Mouse (Mus musculus) megakaryocyte, embryonic 14.5 days (primary cell): Measurements from ENCODE around the gene Gm49711. TPM values are rescaled to one million over a fixed set of nuclear protein-coding genes. Genes with fewer than 3 reads are reported as not detected.
A peak's percentile ranks its signal among the peaks of the same experiment; 100 is the strongest.

Source experiments
- H3K27me3 ChIP-seq: replicated peaks from 2 replicates; pipeline ENCODE3; 2012; ENCODE audit warnings: inconsistent platforms
- H3K36me3 ChIP-seq: replicated peaks from 2 replicates; pipeline ENCODE3; 2012; ENCODE audit warnings: low read length, inconsistent platforms, mixed read lengths
- H3K4me1 ChIP-seq: 2 replicates; pipeline ENCODE4 v1.6.1; 2012; ENCODE audit warnings: inconsistent platforms
- H3K4me3 ChIP-seq: replicated peaks from 2 replicates; pipeline ENCODE3; 2012; ENCODE audit warnings: moderate library complexity, mild to moderate bottlenecking, inconsistent platforms
- H3K9me3 ChIP-seq: 2 replicates; pipeline ENCODE4 v1.6.1; 2012; ENCODE audit warnings: inconsistent platforms
- FLI1 ChIP-seq: IDR thresholded peaks from 2 replicates; pipeline ENCODE4 v1.6.1; 2012; ENCODE audit warnings: low read length, inconsistent platforms, mixed read lengths
- GATA1 ChIP-seq: IDR thresholded peaks from 3 replicates; pipeline ENCODE4 v1.6.1; 2012; ENCODE audit warnings: mixed read lengths, low read length, inconsistent platforms, borderline replicate concordance
- polyA plus RNA-seq: library from polyadenylated mRNA; stranded (reverse); fragments of >175 nt; gene quantifications from 2 replicates; pipeline ENCODE4 v1.2.3, GENCODE M21; 2012; ENCODE audit warnings: low replicate concordance; ENCODE audit not compliant: insufficient read depth

Gm49711 gene
- polyA plus RNA-seq, 1 experiment, result not detected

DNA sequence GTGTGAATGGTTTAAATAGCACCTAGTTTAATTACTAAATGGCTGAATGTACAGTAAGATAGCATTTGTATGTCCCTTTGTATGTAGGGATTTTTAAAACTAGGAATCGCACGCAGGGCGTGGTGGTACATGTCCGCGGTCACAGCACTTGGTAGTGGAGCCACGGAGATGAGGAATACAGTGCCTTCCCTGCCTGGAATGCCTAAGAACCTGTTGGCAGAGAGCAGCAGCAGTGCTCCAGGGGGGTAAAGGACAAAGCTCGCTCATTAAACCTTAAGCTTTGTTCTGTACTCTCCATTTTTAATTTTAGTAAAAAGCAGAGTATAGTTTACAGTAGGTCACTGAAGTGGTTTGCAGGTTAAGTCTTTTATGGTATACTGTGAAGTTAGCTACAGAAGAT lies 3.5 kb downstream of the Gm49711 start:
- peaks cover 36% of the 10 kb centered on the region for H3K4me1 ChIP-seq
- no peaks in the 10 kb centered on the region for H3K27me3 ChIP-seq
- no peak for TF ChIP-seq FLI1
- TF ChIP-seq GATA1, result no peak
- peaks cover 65% of the 10 kb centered on the region for H3K36me3 ChIP-seq
- H3K9me3 ChIP-seq, result no peaks in the 10 kb centered on the region
- no peak overlapping the region for H3K4me3 ChIP-seq

- Histone ChIP-seq H3K4me3 (no peak overlapping the region), H3K27me3 (no peaks in the 10 kb centered on the region), H3K36me3 (peaks cover 76% of the 10 kb centered on the region), H3K4me1 (peaks cover 25% of the 10 kb centered on the region), H3K9me3 (no peaks in the 10 kb centered on the region)
- TF ChIP-seq FLI1 (no peak), GATA1 (no peak)
Measured at GRCm38 (mm10) chr16:92062832-92063231, 4.7 kb downstream of the Gm49711 start.

DNA sequence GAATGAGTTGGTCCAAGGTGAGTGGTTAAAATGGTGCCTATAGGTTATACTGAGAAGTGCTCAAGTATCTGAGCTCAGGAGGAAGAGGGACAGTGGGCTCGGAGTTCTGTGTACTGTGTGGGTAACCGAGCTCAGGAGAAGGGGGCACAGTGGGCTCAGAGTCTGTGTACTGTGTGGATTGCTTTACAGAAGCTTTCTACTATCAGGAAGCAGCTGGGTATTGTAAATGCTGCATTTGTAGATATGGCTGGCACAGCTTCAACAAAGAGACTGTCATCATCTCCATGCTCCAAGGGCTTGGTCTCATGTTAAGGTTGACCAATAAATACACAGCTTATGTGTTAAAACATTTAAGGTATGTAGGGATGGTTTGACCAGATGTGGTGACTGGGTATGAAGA lies 6.7 kb downstream of the Gm49711 start:
- H3K27me3 ChIP-seq, result no peaks in the 10 kb centered on the region
- no peak for TF ChIP-seq FLI1
- no peak for TF ChIP-seq GATA1
- no peaks in the 10 kb centered on the region for H3K9me3 ChIP-seq
- H3K4me3 ChIP-seq, result no peak overlapping the region
- H3K4me1 ChIP-seq, result peaks cover 15% of the 10 kb centered on the region
- peaks cover 95% of the 10 kb centered on the region for H3K36me3 ChIP-seq

DNA sequence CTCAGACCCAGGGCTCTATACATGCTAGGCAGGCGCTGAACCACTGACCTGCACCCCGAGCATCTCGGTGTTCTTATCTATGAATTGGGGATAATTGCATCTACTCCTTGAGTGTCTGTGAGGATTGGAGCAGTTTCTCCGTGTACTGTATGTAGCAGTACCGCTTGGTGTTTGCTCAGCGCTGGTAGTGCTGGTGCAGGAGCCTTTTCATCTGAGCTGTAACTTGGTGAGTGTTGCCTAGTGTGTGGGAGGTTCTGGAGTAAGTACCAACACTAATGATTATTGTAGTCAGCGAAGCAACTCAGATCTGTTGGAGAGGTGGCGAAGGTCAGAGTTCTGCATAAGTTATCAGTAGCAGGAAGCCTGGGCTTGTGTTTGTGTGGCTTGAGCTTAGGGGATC lies 12.2 kb downstream of the Gm49711 start:
- Histone ChIP-seq H3K9me3 (no peaks in the 10 kb centered on the region), H3K4me1 (peaks cover 4% of the 10 kb centered on the region; the same call in 1 of the 2 replicates), H3K27me3 (no peaks in the 10 kb centered on the region), H3K4me3 (no peak overlapping the region), H3K36me3 (peaks cover 74% of the 10 kb centered on the region)
- TF ChIP-seq GATA1, result no peak

DNA sequence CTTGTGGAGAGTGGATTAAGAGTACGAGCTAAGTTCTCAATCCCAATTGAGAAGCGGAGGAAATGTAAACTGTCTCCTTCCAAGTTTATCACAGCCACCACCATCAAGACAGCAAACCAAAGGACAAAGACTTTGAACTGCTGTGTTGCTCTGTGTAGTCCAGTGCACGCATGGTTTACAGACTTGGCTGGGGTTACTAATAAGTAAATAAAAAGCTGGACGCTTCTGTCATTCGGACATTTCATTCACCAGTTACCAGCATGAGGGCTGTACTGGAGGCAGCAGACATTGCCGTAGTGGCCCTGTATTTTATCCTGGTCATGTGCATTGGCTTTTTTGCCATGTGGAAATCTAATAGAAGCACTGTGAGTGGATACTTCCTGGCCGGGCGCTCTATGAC lies 18.7 kb downstream of the Gm49711 start:
- Histone ChIP-seq H3K36me3 (peaks cover 47% of the 10 kb centered on the region), H3K9me3 (no peaks in the 10 kb centered on the region)
- TF ChIP-seq FLI1, result no peak
- TF ChIP-seq GATA1, result no peak

DNA sequence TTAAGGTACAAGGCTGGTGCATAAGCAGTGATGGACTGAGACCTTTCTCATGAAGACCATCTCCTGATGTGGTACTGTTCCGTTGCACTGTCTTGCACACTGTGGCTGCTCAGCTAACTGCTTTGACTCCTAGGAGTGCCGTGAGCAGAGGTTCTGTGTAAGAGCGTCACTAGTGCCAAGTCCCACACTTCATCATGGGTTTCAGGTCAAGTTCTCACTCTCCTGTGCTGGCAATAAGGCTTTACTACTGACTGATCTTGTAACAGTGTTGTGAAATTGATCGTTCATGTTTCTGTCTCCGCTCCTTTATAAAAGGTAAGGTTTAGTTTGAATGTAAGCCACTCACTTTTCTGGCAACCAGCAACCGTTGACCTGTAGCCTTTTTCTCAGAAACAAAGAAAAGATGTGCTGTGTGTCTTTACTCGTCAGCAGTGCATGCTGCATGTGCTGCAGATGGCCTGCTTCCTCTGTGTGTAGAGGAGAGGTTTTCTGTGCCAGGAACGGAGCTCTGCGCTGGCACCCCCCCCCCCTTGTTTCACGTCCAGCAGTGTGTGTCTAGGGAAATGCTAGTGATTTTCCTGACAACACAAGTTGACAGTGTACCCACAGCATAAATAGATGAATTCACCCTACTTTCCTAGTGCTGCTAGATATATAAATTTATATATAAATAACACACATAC lies 25.8 kb downstream of the Gm49711 start:
- Histone ChIP-seq H3K4me3 (no peak overlapping the region), H3K36me3 (peaks cover 23% of the 10 kb centered on the region), H3K4me1 (peaks cover under 1% of the 10 kb centered on the region; the same call in 1 of the 2 replicates), H3K9me3 (no peaks in the 10 kb centered on the region), H3K27me3 (no peaks in the 10 kb centered on the region)
- TF ChIP-seq GATA1 (no peak), FLI1 (no peak)

More for the DNA sequence above, 18.7 kb downstream of the Gm49711 start:
- H3K4me1 ChIP-seq, result 0 out of 2 replicates have a peak, but pooled peaks cover 4% of the 10 kb centered on the region
- no peak overlapping the region for H3K4me3 ChIP-seq
- H3K27me3 ChIP-seq, result no peaks in the 10 kb centered on the region

- Histone ChIP-seq H3K27me3 (no peaks in the 10 kb centered on the region), H3K4me1 (peaks cover 7% of the 10 kb centered on the region), H3K4me3 (no peak overlapping the region), H3K36me3 (peaks cover under 1% of the 10 kb centered on the region), H3K9me3 (no peaks in the 10 kb centered on the region)
- TF ChIP-seq GATA1 (no peak), FLI1 (no peak)
Measured at GRCm38 (mm10) chr16:92089225-92089624, 31.1 kb downstream of the Gm49711 start.

DNA sequence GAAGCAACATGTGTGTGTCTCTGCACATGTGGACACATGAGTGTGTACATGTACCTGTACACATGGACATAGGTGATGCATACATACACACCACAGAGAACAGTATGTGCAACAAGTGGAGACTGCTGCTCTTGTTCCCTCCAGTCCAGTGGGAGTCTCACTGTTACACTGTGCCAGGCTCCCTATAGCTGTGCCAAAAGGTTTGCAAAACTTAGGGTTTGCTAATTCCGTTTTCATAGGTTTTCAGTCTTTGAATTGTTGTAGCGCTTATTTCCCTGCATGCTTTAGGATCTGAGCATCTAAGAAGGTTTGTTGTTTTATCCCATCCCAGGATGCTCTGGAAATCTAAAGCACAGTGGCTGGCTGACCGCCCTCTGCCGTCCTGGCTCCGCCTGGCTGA lies 33.8 kb downstream of the Gm49711 start:
- Histone ChIP-seq H3K27me3 (no peaks in the 10 kb centered on the region), H3K9me3 (no peaks in the 10 kb centered on the region), H3K36me3 (peaks cover 8% of the 10 kb centered on the region), H3K4me3 (peak overlapping the region; percentile 51), H3K4me1 (peaks cover 7% of the 10 kb centered on the region)
- no peak for TF ChIP-seq FLI1
- no peak for TF ChIP-seq GATA1

GRCm38 (mm10) chr16:92098351-92099051 lies 40.4 kb downstream of the Gm49711 start:
- Histone ChIP-seq H3K36me3 (peaks cover 42% of the 10 kb centered on the region), H3K4me1 (no peaks in the 10 kb centered on the region)

DNA sequence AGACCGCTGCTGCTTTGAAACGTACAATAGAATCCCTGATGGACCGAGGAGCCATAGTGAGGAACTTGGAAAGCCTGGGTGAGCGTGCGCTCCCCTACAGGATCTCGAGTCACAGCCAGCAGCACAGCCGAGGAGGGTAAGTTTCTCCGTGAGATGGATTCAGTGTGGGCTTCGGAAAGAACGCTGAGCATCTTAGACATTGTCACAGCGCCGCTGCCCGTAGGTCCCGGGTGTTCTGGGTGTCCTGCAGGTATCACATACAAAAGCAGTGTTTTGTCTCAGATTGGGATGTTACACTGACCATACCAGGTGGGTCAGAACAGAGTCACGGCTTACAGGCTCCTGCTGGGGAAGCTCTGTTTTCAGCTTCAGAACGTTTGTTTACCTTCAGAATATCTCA lies 41.5 kb downstream of the Gm49711 start:
- Histone ChIP-seq H3K27me3 (no peaks in the 10 kb centered on the region), H3K36me3 (peaks cover 37% of the 10 kb centered on the region), H3K4me3 (no peak overlapping the region), H3K9me3 (no peaks in the 10 kb centered on the region), H3K4me1 (no peaks in the 10 kb centered on the region)
- TF ChIP-seq FLI1 (no peak), GATA1 (no peak)

More at GRCm38 (mm10) chr16:92098351-92099051, 40.4 kb downstream of the Gm49711 start:
- no peaks in the 10 kb centered on the region for H3K27me3 ChIP-seq
- H3K9me3 ChIP-seq, result no peaks in the 10 kb centered on the region
- no peak overlapping the region for H3K4me3 ChIP-seq
- TF ChIP-seq GATA1, result no peak
- no peak for TF ChIP-seq FLI1
